Mouse (Mus musculus) stomach, postnatal 0 days (tissue): ENCODE results near the gene Ndufa4l2. TPM values are rescaled to one million over a fixed set of nuclear protein-coding genes. Genes with fewer than 3 reads are reported as not detected.

Experiments used
- ATAC-seq: fragments of 200-750 bp; cut with Nextera tagmentation; 2 replicates; pipeline ENCODE4 v1.8.0; 2017; ENCODE audit not compliant: low FRiP score, low TSS enrichment
- DNase-seq: peaks from one replicate; pipeline ENCODE4 v3.0.0-alpha.2; 2016; ENCODE audit warnings: low spot score
- H3K27ac ChIP-seq: fragments of 300-500 bp; sonication (generic); replicated peaks from 2 replicates; pipeline ENCODE4 v1.5.1; 2014; ENCODE audit warnings: mild to moderate bottlenecking, control low read depth
- H3K27me3 ChIP-seq: fragments of 300-500 bp; sonication (generic); 2 replicates; pipeline ENCODE4 v1.6.1; 2014; ENCODE audit warnings: low read length; ENCODE audit not compliant: control insufficient read depth, insufficient read depth
- H3K36me3 ChIP-seq: fragments of 300-500 bp; sonication (generic); 2 replicates; pipeline ENCODE4 v1.6.1; 2014; ENCODE audit warnings: low read length, mixed read lengths; ENCODE audit not compliant: control insufficient read depth, insufficient read depth
- H3K4me1 ChIP-seq: fragments of 300-500 bp; sonication (generic); replicated peaks from 2 replicates; pipeline ENCODE4 v1.6.1; 2014; ENCODE audit warnings: antibody characterized with exemption; ENCODE audit not compliant: control insufficient read depth, insufficient read depth
- H3K4me2 ChIP-seq: fragments of 300-500 bp; sonication (generic); replicated peaks from 2 replicates; pipeline ENCODE4 v1.6.1; 2014; ENCODE audit warnings: low read depth, mild to moderate bottlenecking, control low read depth, moderate library complexity
- H3K4me3 ChIP-seq: fragments of 300-500 bp; sonication (generic); 2 replicates; pipeline ENCODE4 v1.5.1; 2014; ENCODE audit warnings: low read depth, low read length, control low read depth
- H3K9ac ChIP-seq: fragments of 300-500 bp; sonication (generic); 2 replicates; pipeline ENCODE4 v1.6.1; 2014; ENCODE audit warnings: mild to moderate bottlenecking, low read length, control low read depth, mixed read lengths
- H3K9me3 ChIP-seq: fragments of 300-500 bp; sonication (generic); 2 replicates; pipeline ENCODE4 v1.6.1; 2016; ENCODE audit warnings: low read length; ENCODE audit not compliant: control insufficient read depth
- CTCF ChIP-seq: IDR thresholded peaks from 2 replicates; pipeline ENCODE4 v1.5.1; 2016; ENCODE audit warnings: antibody characterized with exemption, low read depth, mild to moderate bottlenecking, moderate library complexity
- EP300 ChIP-seq: optimal IDR thresholded peaks from 2 replicates; pipeline ENCODE3; 2016; ENCODE audit warnings: antibody characterized with exemption
- WGBS: fragments of 180-500 bp; shearing (Covaris S2); extraction: QIAGEN DNeasy Blood & Tissue Kit; methylation state at CpG from one replicate; pipeline ENCODE4 v1.1.7; 2014; 5-methylcytosine and 5-hydroxymethylcytosine counted together
- polyA plus RNA-seq: library from polyadenylated mRNA; unstranded; fragments of >200 nt; fragmentation: Nextera tagmentation; extraction: Ambion mirVana; gene quantifications from 2 replicates; pipeline ENCODE4 v1.2.1, GENCODE M21; 2015

Gene Ndufa4l2
- polyA plus RNA-seq = 58.2 and 72.8 TPM in 2 replicates

- TF ChIP-seq EP300 = no peak
- peak within 1 kb of the TSS; percentile 66 for H3K4me2 ChIP-seq
- ATAC-seq (no peak), DNase-seq (no peak)
- H3K36me3 ChIP-seq = peaks cover 10% of the 10 kb centered on the region; the same call in 1 of the 2 replicates
- WGBS = 26% methylated on average over 6 of the region's 6 CpGs
- no peaks in the 10 kb centered on the region for H3K9me3 ChIP-seq
- peaks cover 6% of the 10 kb centered on the region; the same call in 1 of the 2 replicates for H3K27me3 ChIP-seq
- H3K9ac ChIP-seq = no peak within 1 kb of the TSS
- peaks cover 21% of the 10 kb centered on the region for H3K4me1 ChIP-seq
- H3K4me3 ChIP-seq = peak within 1 kb of the TSS; percentile 27
- no peak within 1 kb of the TSS; the same call in none of the 2 replicates for H3K27ac ChIP-seq
Observed at GRCm38 (mm10) chr10:127514764-127515163, at the start of gene Ndufa4l2. Ndufa4l2 (plus strand) TSS chr10:127514967.

DNA sequence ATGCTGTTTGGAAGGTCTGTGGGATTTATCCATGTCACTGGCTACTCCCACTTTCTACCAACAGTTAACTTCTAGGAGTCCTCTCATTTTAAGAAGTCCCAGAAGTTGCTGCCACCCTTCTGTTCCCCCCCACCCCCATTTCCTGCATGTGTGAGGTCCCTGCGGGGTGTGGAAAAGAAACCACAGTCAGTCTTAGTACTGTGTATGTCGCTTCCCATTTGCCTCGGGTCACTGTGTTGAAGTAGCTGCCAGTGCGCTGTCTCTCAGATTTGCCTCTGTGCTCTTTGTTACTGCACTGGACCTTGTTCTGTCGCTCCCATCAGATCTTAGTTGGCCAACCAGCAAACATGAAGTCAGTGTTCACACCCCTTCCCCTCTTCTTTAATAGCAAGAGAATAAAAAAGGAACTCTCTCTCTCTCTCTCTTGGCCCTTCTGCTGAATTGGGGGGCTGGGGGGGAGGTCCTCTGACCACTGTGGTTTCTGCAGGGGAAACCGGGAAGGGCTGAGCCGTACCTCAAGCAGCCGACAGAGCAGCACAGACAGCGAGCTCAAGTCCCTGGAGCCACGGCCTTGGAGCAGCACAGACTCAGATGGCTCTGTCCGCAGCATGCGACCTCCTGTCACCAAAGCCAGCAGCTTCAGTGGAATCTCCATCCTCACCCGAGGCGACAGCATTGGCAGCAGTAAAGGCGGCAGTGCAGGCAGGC is 43.3 kb upstream of the Ndufa4l2 start:
- TF ChIP-seq EP300 (no peak), CTCF (no peak)
- Histone ChIP-seq H3K27me3 (no peaks in the 10 kb centered on the region), H3K4me3 (no peak overlapping the region), H3K4me1 (no peaks in the 10 kb centered on the region), H3K9ac (no peak overlapping the region), H3K4me2 (no peak overlapping the region), H3K9me3 (no peaks in the 10 kb centered on the region), H3K27ac (no peak overlapping the region), H3K36me3 (peaks cover 8% of the 10 kb centered on the region)
- 63% methylated on average over 15 of the region's 15 CpGs for WGBS
- DNase-seq (no peak), ATAC-seq (no peak)

- ATAC-seq (no peak), DNase-seq (no peak)
- no peak overlapping the region for H3K27ac ChIP-seq
- peaks cover 12% of the 10 kb centered on the region; the same call in 1 of the 2 replicates for H3K36me3 ChIP-seq
- 89% methylated on average over 9 of the region's 9 CpGs for WGBS
- H3K4me3 ChIP-seq = no peak overlapping the region
- H3K9me3 ChIP-seq = no peaks in the 10 kb centered on the region
- no peak overlapping the region for H3K9ac ChIP-seq
- H3K27me3 ChIP-seq = no peaks in the 10 kb centered on the region
- TF ChIP-seq CTCF = no peak
- TF ChIP-seq EP300 = no peak
- H3K4me1 ChIP-seq = no peaks in the 10 kb centered on the region
- H3K4me2 ChIP-seq = no peak overlapping the region
Observed at GRCm38 (mm10) chr10:127472722-127473121, 42.0 kb upstream of the Ndufa4l2 start.

GRCm38 (mm10) chr10:127475175-127475574 is 39.6 kb upstream of the Ndufa4l2 start:
- no peak for TF ChIP-seq EP300
- TF ChIP-seq CTCF = no peak
- DNase-seq (no peak), ATAC-seq (no peak)
- 98% methylated on average over 4 of the region's 4 CpGs for WGBS
- H3K4me3 ChIP-seq = no peak overlapping the region
- H3K4me1 ChIP-seq = no peaks in the 10 kb centered on the region
- no peaks in the 10 kb centered on the region for H3K27me3 ChIP-seq
- no peaks in the 10 kb centered on the region for H3K9me3 ChIP-seq
- no peak overlapping the region for H3K27ac ChIP-seq
- H3K36me3 ChIP-seq = peaks cover 14% of the 10 kb centered on the region; the same call in 1 of the 2 replicates
- no peak overlapping the region for H3K9ac ChIP-seq
- no peak overlapping the region for H3K4me2 ChIP-seq

- Histone ChIP-seq H3K4me1 (no peaks in the 10 kb centered on the region), H3K4me3 (no peak overlapping the region), H3K9ac (no peak overlapping the region), H3K36me3 (peaks cover 14% of the 10 kb centered on the region; the same call in 1 of the 2 replicates), H3K27me3 (no peaks in the 10 kb centered on the region), H3K27ac (no peak overlapping the region), H3K9me3 (no peaks in the 10 kb centered on the region), H3K4me2 (no peak overlapping the region)
- no peak for DNase-seq
- no peak for ATAC-seq
- WGBS = 90% methylated on average over 3 of the region's 3 CpGs
- no peak for TF ChIP-seq CTCF
- no peak for TF ChIP-seq EP300
Observed at GRCm38 (mm10) chr10:127476541-127476940, 38.2 kb upstream of the Ndufa4l2 start.

GRCm38 (mm10) chr10:127477301-127477700 is 37.5 kb upstream of the Ndufa4l2 start:
- no peak overlapping the region for H3K9ac ChIP-seq
- H3K27ac ChIP-seq = no peak overlapping the region
- H3K4me3 ChIP-seq = no peak overlapping the region
- H3K4me1 ChIP-seq = no peaks in the 10 kb centered on the region
- no peak for DNase-seq
- ATAC-seq = no peak
- no peaks in the 10 kb centered on the region for H3K27me3 ChIP-seq
- H3K36me3 ChIP-seq = peaks cover 10% of the 10 kb centered on the region; the same call in 1 of the 2 replicates
- no peak overlapping the region for H3K4me2 ChIP-seq
- WGBS = 79% methylated on average over 7 of the region's 7 CpGs
- no peak for TF ChIP-seq CTCF
- no peak for TF ChIP-seq EP300
- H3K9me3 ChIP-seq = no peaks in the 10 kb centered on the region
